Mouse (Mus musculus) thymus, adult 2 months (tissue): ENCODE measurements around the gene Slc41a2. TPM values are rescaled to one million over a fixed set of nuclear protein-coding genes. Genes with fewer than 3 reads are reported as not detected.

Experiments used
- DNase-seq: peaks from one replicate; pipeline ENCODE4 v3.0.0; 2021
- H3K27ac ChIP-seq: fragments of 200-500 bp; 2 replicates; pipeline ENCODE4 v1.5.1; 2012; ENCODE audit warnings: low read length, control low read depth; ENCODE audit not compliant: control insufficient read depth, insufficient read depth
- H3K27me3 ChIP-seq: fragments of 200-500 bp; 2 replicates; pipeline ENCODE4 v1.6.1; 2012; ENCODE audit warnings: mild to moderate bottlenecking, low read length, moderate library complexity, mixed read lengths; ENCODE audit not compliant: control insufficient read depth, insufficient read depth
- H3K36me3 ChIP-seq: fragments of 200-500 bp; 2 replicates; pipeline ENCODE4 v1.6.1; 2012; ENCODE audit warnings: mild to moderate bottlenecking, low read length, moderate library complexity; ENCODE audit not compliant: control insufficient read depth, insufficient read depth
- H3K4me1 ChIP-seq: fragments of 200-500 bp; replicated peaks from 2 replicates; pipeline ENCODE4 v1.6.1; 2012; ENCODE audit warnings: low read length; ENCODE audit not compliant: control insufficient read depth, insufficient read depth
- H3K4me3 ChIP-seq: fragments of 200-500 bp; 2 replicates; pipeline ENCODE4 v1.5.1; 2012; ENCODE audit warnings: mild to moderate bottlenecking, low read length, control low read depth, moderate library complexity; ENCODE audit not compliant: control insufficient read depth, insufficient read depth
- CTCF ChIP-seq: fragments of 200-500 bp; IDR thresholded peaks from 2 replicates; pipeline ENCODE4 v1.5.1; 2012; ENCODE audit warnings: mild to moderate bottlenecking, control low read depth, low read length, moderate library complexity, borderline replicate concordance; ENCODE audit not compliant: control insufficient read depth, poor library complexity, insufficient read depth; ENCODE audit errors: extremely low read depth
- POLR2A ChIP-seq: fragments of 200-500 bp; IDR thresholded peaks from 2 replicates; pipeline ENCODE4 v1.6.1; 2012; ENCODE audit warnings: mild to moderate bottlenecking, low read length, control low read depth, moderate library complexity; ENCODE audit not compliant: control insufficient read depth, poor library complexity, insufficient read depth; ENCODE audit errors: extremely low read depth
- WGBS: fragments of 180-500 bp; shearing (Covaris S2); methylation state at CpG from one replicate; pipeline ENCODE4 v1.1.7; 2018; 5-methylcytosine and 5-hydroxymethylcytosine counted together
- polyA plus RNA-seq: library from polyadenylated mRNA; depleted of rRNA; stranded (reverse); fragments of >200 nt; gene quantifications from 2 replicates; pipeline ENCODE4 v1.2.3, GENCODE M21; 2012

The Slc41a2 gene
- polyA plus RNA-seq, 1 experiment, result 0.97 TPM

DNA sequence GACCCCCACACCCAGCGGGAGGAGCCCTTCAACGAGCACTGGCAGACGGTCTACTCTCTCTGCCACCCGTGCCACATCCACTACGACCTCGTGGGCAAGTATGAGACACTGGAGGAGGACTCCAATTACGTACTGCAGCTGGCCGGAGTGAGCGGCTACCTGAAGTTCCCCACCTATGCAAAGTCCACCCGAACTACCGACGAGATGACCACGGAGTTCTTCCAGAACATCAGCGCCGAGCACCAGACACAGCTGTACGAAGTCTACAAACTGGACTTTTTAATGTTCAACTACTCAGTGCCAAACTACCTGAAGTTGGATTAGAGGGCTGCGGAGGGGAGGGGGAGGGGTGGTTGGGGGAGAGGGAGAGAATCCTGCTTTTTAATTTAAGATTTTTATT lies 146.2 kb downstream of the Slc41a2 start:
- peaks cover 12% of the 10 kb centered on the region for H3K4me1 ChIP-seq
- WGBS, result 97% methylated on average over 17 of the region's 17 CpGs

DNA sequence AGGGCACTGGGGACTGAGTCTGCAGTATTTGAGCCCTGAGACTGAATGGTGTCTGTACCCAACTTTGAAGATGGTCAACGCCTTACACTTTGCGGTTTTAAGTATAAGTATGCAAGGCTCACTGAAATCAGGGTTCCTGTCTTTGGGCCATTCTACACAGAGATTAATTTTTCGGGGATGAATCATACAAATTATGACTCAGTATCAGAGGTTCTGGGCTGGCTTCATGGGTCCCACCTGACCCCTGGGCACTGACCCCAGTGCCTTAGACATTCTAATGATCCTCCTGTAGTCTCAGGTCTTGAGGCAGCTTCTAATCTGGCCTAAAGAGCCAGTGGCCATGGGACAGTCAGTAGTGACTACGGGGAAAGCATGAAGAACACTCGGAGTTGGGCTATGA lies 148.6 kb downstream of the Slc41a2 start:
- no peak for DNase-seq
- Histone ChIP-seq H3K27ac (no peak overlapping the region), H3K4me3 (no peak overlapping the region), H3K27me3 (no peaks in the 10 kb centered on the region), H3K4me1 (peaks cover 16% of the 10 kb centered on the region), H3K36me3 (no peaks in the 10 kb centered on the region)
- TF ChIP-seq CTCF (no peak), POLR2A (no peak)
- WGBS, result 96% methylated on average over 5 of the region's 5 CpGs

More for the DNA sequence above, 146.2 kb downstream of the Slc41a2 start:
- DNase-seq, result no peak
- no peaks in the 10 kb centered on the region for H3K27me3 ChIP-seq
- no peak overlapping the region for H3K27ac ChIP-seq
- H3K36me3 ChIP-seq, result no peaks in the 10 kb centered on the region
- no peak overlapping the region for H3K4me3 ChIP-seq
- TF ChIP-seq POLR2A, result no peak
- TF ChIP-seq CTCF, result no peak

DNA sequence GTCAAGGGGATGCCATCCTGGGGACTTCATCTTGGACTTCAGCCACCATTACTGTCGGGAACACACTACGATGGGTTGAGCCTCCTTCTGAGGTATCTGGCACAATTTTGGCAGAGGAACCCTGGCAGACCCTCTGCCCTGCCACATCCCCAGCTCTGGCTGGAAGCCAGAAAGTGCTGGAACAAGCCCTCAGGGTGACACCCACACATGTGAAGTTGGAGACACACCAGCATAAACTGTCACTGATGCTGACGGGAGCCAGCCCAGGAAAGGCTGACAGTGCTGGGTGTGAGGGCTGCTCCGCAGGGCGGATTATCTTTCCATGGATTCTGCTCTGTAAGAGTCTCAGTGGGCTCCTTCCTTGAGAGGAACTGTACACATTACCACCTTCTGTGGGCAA lies 150.7 kb downstream of the Slc41a2 start:
- TF ChIP-seq CTCF (no peak), POLR2A (no peak)
- Histone ChIP-seq H3K4me1 (peaks cover 35% of the 10 kb centered on the region), H3K27me3 (no peaks in the 10 kb centered on the region), H3K4me3 (no peak overlapping the region), H3K27ac (no peak overlapping the region), H3K36me3 (no peaks in the 10 kb centered on the region)
- no peak for DNase-seq
- 74% methylated on average over 5 of the region's 5 CpGs for WGBS

DNA sequence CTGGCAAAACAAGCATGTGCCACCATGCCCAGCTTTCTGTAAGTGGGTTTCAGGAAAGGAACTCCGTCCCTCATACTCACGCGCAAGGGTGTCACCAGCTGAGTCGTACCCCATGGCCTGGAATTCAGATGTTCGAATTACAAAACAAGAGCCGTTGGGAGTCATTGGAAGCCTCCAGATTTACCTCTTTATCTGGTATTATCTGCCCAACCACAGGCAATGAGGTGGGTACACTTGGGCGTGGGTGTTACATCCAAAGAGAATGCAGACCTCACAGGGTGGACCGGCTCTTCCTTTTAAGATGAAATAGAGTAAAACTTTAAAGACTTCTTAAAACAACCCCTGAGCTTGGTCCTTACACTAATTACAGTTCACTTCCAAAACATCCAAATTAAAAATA lies 151.5 kb downstream of the Slc41a2 start:
- Histone ChIP-seq H3K27me3 (no peaks in the 10 kb centered on the region), H3K36me3 (no peaks in the 10 kb centered on the region), H3K27ac (no peak overlapping the region), H3K4me1 (peaks cover 39% of the 10 kb centered on the region), H3K4me3 (no peak overlapping the region)
- TF ChIP-seq POLR2A (no peak), CTCF (no peak)
- no peak for DNase-seq
- 93% methylated on average over 8 of the region's 8 CpGs for WGBS

DNA sequence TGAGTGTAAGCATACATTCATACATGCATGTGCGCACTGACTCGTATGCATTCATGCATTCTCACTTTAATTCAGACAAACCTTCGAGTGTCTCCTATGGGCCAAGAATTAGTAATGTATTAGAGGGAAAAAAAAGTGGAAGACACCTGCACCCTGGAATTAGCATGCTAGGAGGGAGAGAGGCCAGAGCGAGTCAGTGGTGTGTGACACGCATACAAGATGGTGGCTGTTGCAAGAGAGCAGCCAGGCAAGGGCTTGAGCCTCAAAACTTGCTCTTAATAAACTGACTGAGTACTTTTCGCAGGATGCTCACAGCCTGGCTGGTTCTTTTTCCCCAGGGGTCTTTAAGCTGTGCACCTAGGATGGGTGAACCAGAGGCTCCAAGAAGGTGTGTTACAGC lies 152.6 kb downstream of the Slc41a2 start:
- WGBS, result 95% methylated on average over 6 of the region's 6 CpGs
- Histone ChIP-seq H3K27me3 (no peaks in the 10 kb centered on the region), H3K36me3 (no peaks in the 10 kb centered on the region), H3K4me1 (peaks cover 39% of the 10 kb centered on the region), H3K27ac (no peak overlapping the region), H3K4me3 (no peak overlapping the region)
- no peak for DNase-seq
- TF ChIP-seq CTCF (no peak), POLR2A (no peak)

DNA sequence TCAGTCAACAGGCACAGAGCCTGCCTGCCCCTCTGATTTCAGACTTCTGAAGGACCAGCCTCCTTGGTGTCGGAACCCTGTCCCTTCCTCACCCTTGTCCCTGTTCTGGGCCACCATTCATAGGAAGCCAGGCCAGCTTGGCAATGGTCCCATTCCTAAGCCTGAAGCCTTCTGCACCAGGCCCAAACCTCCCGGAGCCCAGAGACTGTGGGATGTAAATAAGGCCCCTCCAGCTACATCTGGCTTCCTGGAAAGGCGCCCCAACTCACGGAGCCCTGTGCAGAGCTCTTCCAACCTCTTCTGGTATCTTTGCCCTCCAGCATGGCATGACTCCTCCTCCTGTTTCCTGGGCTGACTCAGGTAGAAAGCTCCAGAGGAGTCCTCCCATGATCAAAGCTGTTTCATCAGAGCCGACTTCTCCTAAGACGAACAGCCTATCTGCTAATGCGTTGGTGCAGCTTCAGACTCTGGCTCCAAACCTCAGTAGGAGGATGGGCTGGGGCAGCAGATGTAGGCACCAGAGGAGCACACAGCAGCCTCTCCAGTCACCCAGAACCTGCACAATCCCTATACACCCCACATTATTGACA lies 153.1 kb downstream of the Slc41a2 start:
- 7% methylated on average over 7 of the region's 7 CpGs for WGBS
- DNase-seq, result no peak
- Histone ChIP-seq H3K4me1 (peaks cover 39% of the 10 kb centered on the region), H3K27me3 (no peaks in the 10 kb centered on the region), H3K27ac (peak overlapping the region; percentile 17), H3K4me3 (no peak overlapping the region), H3K36me3 (no peaks in the 10 kb centered on the region)
- TF ChIP-seq CTCF, result no peak

DNA sequence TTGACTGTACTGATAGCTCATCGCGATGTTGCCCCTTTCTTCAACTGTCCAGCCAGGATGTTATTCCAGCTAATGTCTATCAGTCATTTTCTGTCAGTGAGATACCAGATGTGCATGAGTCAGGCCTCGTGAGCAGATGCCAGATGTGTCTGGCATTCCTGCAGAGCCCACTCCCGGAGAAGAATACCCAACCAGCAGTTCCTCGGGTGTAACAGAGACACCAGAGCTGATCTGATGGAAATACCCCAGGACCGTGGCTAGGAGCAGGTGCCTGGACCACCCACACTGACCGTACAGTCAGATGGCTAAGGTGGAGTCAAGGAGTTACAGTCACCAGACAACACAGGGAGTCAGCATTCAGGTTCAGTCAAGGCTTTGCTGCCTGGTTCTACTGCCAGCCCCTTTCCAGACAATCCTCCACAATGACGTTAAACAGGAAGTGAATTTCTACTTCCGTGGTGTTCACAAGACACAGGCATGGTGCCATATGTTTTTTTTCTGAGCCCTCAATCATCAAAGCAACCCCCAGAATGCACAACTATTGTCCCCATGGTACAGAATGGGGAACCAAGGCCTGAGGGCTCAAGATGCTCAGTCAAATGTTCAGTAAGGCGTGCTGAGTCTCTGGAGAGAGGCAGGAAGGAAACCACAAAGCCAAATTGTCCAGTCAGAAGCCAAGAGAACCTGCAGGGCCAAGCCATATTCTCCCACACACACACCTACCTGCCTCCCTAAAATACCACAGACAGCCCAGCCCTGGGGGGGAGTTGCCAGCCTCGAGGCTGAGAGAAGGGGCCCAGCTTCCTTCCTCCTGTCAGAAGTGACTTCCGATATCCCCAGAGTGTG lies 153.8 kb downstream of the Slc41a2 start:
- H3K4me1 ChIP-seq, result peaks cover 39% of the 10 kb centered on the region
- 32% methylated on average over 12 of the region's 12 CpGs for WGBS
- no peak for TF ChIP-seq POLR2A
- TF ChIP-seq CTCF, result no peak
- H3K36me3 ChIP-seq, result no peaks in the 10 kb centered on the region
- no peaks in the 10 kb centered on the region for H3K27me3 ChIP-seq
- no peak overlapping the region for H3K4me3 ChIP-seq
- DNase-seq, result peak; percentile 37
- H3K27ac ChIP-seq, result peak overlapping the region; percentile 30
